Mouse (Mus musculus) bone marrow macrophage, adult 2 months (primary cell): ENCODE results near the gene Psap.

Experiments
- CTCF ChIP-seq: IDR thresholded peaks from 2 replicates; pipeline ENCODE4 v1.5.1; 2012; ENCODE audit warnings: low read depth, mild to moderate bottlenecking, low read length, moderate library complexity
- POLR2A ChIP-seq: IDR thresholded peaks from 2 replicates; pipeline ENCODE4 v1.6.1; 2012; ENCODE audit warnings: mild to moderate bottlenecking, low read depth, low read length, borderline replicate concordance

GRCm38 (mm10) chr10:60313606-60314005 lies 36.2 kb downstream of the Psap start:
- TF ChIP-seq CTCF (no peak), POLR2A (no peak)
